Mouse (Mus musculus) C2C12 (cell line): Measurements from ENCODE around the gene Plekha6.

Experiments
- CEBPB ChIP-seq: IDR thresholded peaks from one replicate; pipeline ENCODE4 v1.6.1; 2011; ENCODE audit warnings: low read depth, mild to moderate bottlenecking, control low read depth, moderate library complexity
- CTCF ChIP-seq: IDR thresholded peaks from one replicate; pipeline ENCODE4 v1.5.1; 2011; ENCODE audit not compliant: control insufficient read depth, insufficient read depth, insufficient read length
- MAX ChIP-seq: IDR thresholded peaks from one replicate; pipeline ENCODE4 v1.6.1; 2011; ENCODE audit warnings: mild to moderate bottlenecking, control low read depth
- MYOG ChIP-seq: IDR thresholded peaks from one replicate; pipeline ENCODE4 v1.6.1; 2011; ENCODE audit not compliant: control insufficient read depth, insufficient read length; ENCODE audit errors: extremely low read depth
- USF1 ChIP-seq: IDR thresholded peaks from one replicate; pipeline ENCODE4 v1.6.1; 2011; ENCODE audit warnings: low read depth, mild to moderate bottlenecking, control low read depth, moderate library complexity

- TF ChIP-seq MYOG, result no peak
- TF ChIP-seq CTCF, result no peak
- no peak for TF ChIP-seq MAX
- no peak for TF ChIP-seq CEBPB
- no peak for TF ChIP-seq USF1
Observed at GRCm38 (mm10) chr1:133274163-133274562, 110.2 kb downstream of the Plekha6 start.
